Mouse (Mus musculus): ENCODE results near the gene Fnip2.
"Not testable (repeated sequence)": the region's sequence is repeated elsewhere in the genome, so short reads cannot be mapped to it uniquely, and the experiment has no call there.

The Fnip2 gene

GRCm38 (mm10) chr3:79567703-79568362, at the start of gene Fnip2:
Gene Fnip2 (minus strand): TSS chr3:79567796.
- peak; percentile 86 to 90 for DNase-seq (ENCODE audit: low spot score in 2 of 2)

GRCm38 (mm10) chr3:79609886-79610285, 42.3 kb upstream of the Fnip2 start:
- DNase-seq (ENCODE audit: low spot score in 2 of 2): no peak

- DNase-seq (ENCODE audit: low spot score in 2 of 2): no peak
Measured at GRCm38 (mm10) chr3:79595468-79595867, 27.9 kb upstream of the Fnip2 start.

GRCm38 (mm10) chr3:79591793-79592471, 24.3 kb upstream of the Fnip2 start:
- DNase-seq (ENCODE audit: low spot score in 2 of 2): no peak

- DNase-seq (ENCODE audit: low spot score in 2 of 2): peak; percentile 77 to 88
Measured at GRCm38 (mm10) chr3:79590863-79591792, 23.5 kb upstream of the Fnip2 start, which contains the start of gene Ppid. Gene Ppid (plus strand): TSS chr3:79591342.

GRCm38 (mm10) chr3:79589671-79590070, 22.1 kb upstream of the Fnip2 start:
- DNase-seq (ENCODE audit: low spot score in 2 of 2): no peak

GRCm38 (mm10) chr3:79586804-79587203, 19.2 kb upstream of the Fnip2 start:
- DNase-seq (ENCODE audit: low spot score in 2 of 2): peak; percentile 88 to 95

- peak in 1 of 2 experiments; percentile 50 for DNase-seq (ENCODE audit: low spot score in 2 of 2)
Measured at GRCm38 (mm10) chr3:79579891-79580575, 12.4 kb upstream of the Fnip2 start.

- DNase-seq (ENCODE audit: low spot score in 2 of 2): no peak
Measured at GRCm38 (mm10) chr3:79578164-79578563, 10.6 kb upstream of the Fnip2 start.

GRCm38 (mm10) chr3:79577606-79578005, 10.0 kb upstream of the Fnip2 start:
- DNase-seq (ENCODE audit: low spot score in 2 of 2): no peak

- no peak for DNase-seq (ENCODE audit: low spot score in 2 of 2)
Measured at GRCm38 (mm10) chr3:79576865-79577264, 9.3 kb upstream of the Fnip2 start.

- DNase-seq (ENCODE audit: low spot score in 2 of 2): no peak
Measured at GRCm38 (mm10) chr3:79576468-79576816, 8.8 kb upstream of the Fnip2 start.

GRCm38 (mm10) chr3:79575576-79576467, 8.2 kb upstream of the Fnip2 start:
- no peak for DNase-seq (ENCODE audit: low spot score in 2 of 2)

GRCm38 (mm10) chr3:79574336-79574735, 6.7 kb upstream of the Fnip2 start:
- no peak for DNase-seq (ENCODE audit: low spot score in 2 of 2)

GRCm38 (mm10) chr3:79573376-79573775, 5.8 kb upstream of the Fnip2 start:
- not testable (repeated sequence) for DNase-seq (ENCODE audit: low spot score in 2 of 2)

GRCm38 (mm10) chr3:79572399-79572798, 4.8 kb upstream of the Fnip2 start:
- DNase-seq (ENCODE audit: low spot score in 2 of 2): no peak

- no peak for DNase-seq (ENCODE audit: low spot score in 2 of 2)
Measured at GRCm38 (mm10) chr3:79569351-79569681, 1.7 kb upstream of the Fnip2 start.

- DNase-seq (ENCODE audit: low spot score in 2 of 2): no peak
Measured at GRCm38 (mm10) chr3:79568629-79569350, 1.2 kb upstream of the Fnip2 start.

- peak; percentile 47 to 81 for DNase-seq (ENCODE audit: low spot score in 2 of 2)
Measured at GRCm38 (mm10) chr3:79566716-79567691, 592 bp downstream of the Fnip2 start.

Data from spleen, postnatal 4 days (tissue).